Mouse (Mus musculus): Measurements from ENCODE around the gene Slc30a10.

DNA sequence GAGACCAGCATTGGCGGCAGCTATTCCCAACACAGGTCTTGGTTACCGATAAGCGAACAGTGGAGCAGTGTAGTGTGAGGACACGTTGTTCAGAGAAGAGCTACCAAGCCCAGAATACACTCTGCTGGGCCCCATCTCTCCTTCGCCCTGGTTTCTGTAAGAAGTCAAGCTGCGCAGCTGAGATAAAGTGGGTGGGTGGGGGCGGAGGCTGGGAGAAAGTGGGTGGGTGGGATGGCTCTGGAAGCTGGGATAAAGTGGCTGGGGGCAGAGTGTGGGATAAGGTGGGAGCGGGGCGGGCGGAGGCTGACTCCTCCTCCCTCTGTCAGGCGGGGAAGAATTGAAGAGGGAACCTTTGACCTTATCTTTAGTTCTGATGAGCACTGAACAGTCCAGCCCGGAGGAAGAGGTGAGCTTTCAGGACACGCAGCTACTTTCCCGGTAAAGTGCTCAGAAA lies 60.9 kb downstream of the Slc30a10 start:
- TF ChIP-seq GATA1 (IDR thresholded peaks at IDR 0.05; ENCODE audit: borderline replicate concordance, low read length) (no peak), FLI1 (IDR thresholded peaks at IDR 0.05; ENCODE audit: low read length) (no peak)

All from megakaryocyte, embryonic 14.5 days (primary cell).